ENCODE assay signal across 8 mouse cellular contexts in genomic region chr8:105253766-105254151, GRCm38 (mm10). TPM values are rescaled to one million over a fixed set of nuclear protein-coding genes. Genes with fewer than 3 reads are reported as not detected.
DNase-seq lines count a peak whose midpoint lies in the region; ATAC-seq and TF ChIP-seq lines count a peak whose summit lies in the region.

No protein-coding gene starts in this region.

- 0 out of 2 replicates have a peak, but pooled peaks cover 8% of the 10 kb centered on the region for H3K4me1 ChIP-seq in kidney, postnatal 0 days (replicated peaks; ENCODE audit: insufficient read depth, low read length)
- H3K4me1 ChIP-seq in kidney, adult 2 months (ENCODE audit: control insufficient read depth, insufficient read depth, low read length): no peaks in the 10 kb centered on the region
- H3K4me1 ChIP-seq in embryonic facial prominence, embryonic 10.5 days: peaks cover 24% of the 10 kb centered on the region
- peaks cover 8% of the 10 kb centered on the region; the same call in 1 of the 2 replicates for H3K4me1 ChIP-seq in hindbrain, embryonic 14.5 days (replicated peaks; ENCODE audit: control insufficient read depth, insufficient read depth, low read length)
- H3K4me1 ChIP-seq in midbrain, embryonic 15.5 days: peaks cover 18% of the 10 kb centered on the region

- 32% methylated on average over 20 of the region's 20 CpGs for WGBS in kidney, postnatal 0 days
- WGBS in kidney, adult 2 months: 46% methylated on average over 20 of the region's 20 CpGs
- 37% methylated on average over 20 of the region's 20 CpGs for WGBS in embryonic facial prominence, embryonic 10.5 days
- WGBS in hindbrain, embryonic 14.5 days: 32% methylated on average over 20 of the region's 20 CpGs
- whole genome bisulfite sequencing in midbrain, embryonic 15.5 days: 30% methylated on average over 20 of the region's 20 CpGs

- ATAC-seq in kidney, postnatal 0 days (replicated peaks; ENCODE audit: low FRiP score, low read depth): 0 out of 2 replicates have a peak, but pooled peaks have one; percentile 15
- ATAC-seq in hindbrain, embryonic 14.5 days (ENCODE audit: low FRiP score): peak; percentile 26; the same call in 1 of the 2 replicates
- ATAC-seq in midbrain, embryonic 15.5 days (replicated peaks): peak; percentile 41
- no peak for ATAC-seq in megakaryocyte progenitor cell, adult 5-6 weeks (replicated peaks; ENCODE audit: poor library complexity)

- no peak for TF ChIP-seq CTCF in kidney, postnatal 0 days (IDR thresholded peaks at IDR 0.05; ENCODE audit: low read depth)
- no peak for TF ChIP-seq CTCF in kidney, adult 2 months (conservative IDR thresholded peaks at IDR 0.05; ENCODE audit: insufficient read depth, insufficient read length, low read depth, low read length)

- peak overlapping the region; percentile 98 for H3K4me2 ChIP-seq in kidney, postnatal 0 days (ENCODE audit: low read length)
- H3K4me2 ChIP-seq in hindbrain, embryonic 14.5 days (replicated peaks): peak overlapping the region; percentile 98
- peak overlapping the region; percentile 90 for H3K4me2 ChIP-seq in midbrain, embryonic 15.5 days

- H3K36me3 ChIP-seq in kidney, postnatal 0 days (ENCODE audit: insufficient read depth, low read length): peaks cover 32% of the 10 kb centered on the region
- H3K36me3 ChIP-seq in kidney, adult 2 months (ENCODE audit: control insufficient read depth, insufficient read depth, low read length): no peaks in the 10 kb centered on the region
- H3K36me3 ChIP-seq in embryonic facial prominence, embryonic 10.5 days (replicated peaks): peaks cover 44% of the 10 kb centered on the region
- peaks cover 46% of the 10 kb centered on the region for H3K36me3 ChIP-seq in hindbrain, embryonic 14.5 days (replicated peaks; ENCODE audit: control insufficient read depth, insufficient read depth)
- H3K36me3 ChIP-seq in midbrain, embryonic 15.5 days (replicated peaks): peaks cover 24% of the 10 kb centered on the region

- TF ChIP-seq POLR2A in kidney, adult 2 months (IDR thresholded peaks at IDR 0.05; ENCODE audit: low read depth, low read length): no peak

- peak overlapping the region; percentile 62 for H3K4me3 ChIP-seq in kidney, postnatal 0 days (replicated peaks; ENCODE audit: low read depth, low read length)
- no peak overlapping the region for H3K4me3 ChIP-seq in kidney, adult 2 months (ENCODE audit: insufficient read depth, low read depth, low read length)
- H3K4me3 ChIP-seq in embryonic facial prominence, embryonic 10.5 days: peak overlapping the region; percentile 72
- peak overlapping the region; percentile 56 for H3K4me3 ChIP-seq in hindbrain, embryonic 14.5 days (replicated peaks; ENCODE audit: low read length)
- peak overlapping the region; percentile 53 for H3K4me3 ChIP-seq in midbrain, embryonic 15.5 days

- H3K9ac ChIP-seq in kidney, postnatal 0 days (ENCODE audit: low read depth, low read length): no peak overlapping the region
- H3K9ac ChIP-seq in hindbrain, embryonic 14.5 days: peak overlapping the region; percentile 72
- peak overlapping the region; percentile 53; the same call in 1 of the 2 replicates for H3K9ac ChIP-seq in midbrain, embryonic 15.5 days

- DNase-seq in kidney, postnatal 0 days (ENCODE audit: low spot score): no peak
- DNase-seq in kidney, adult 2 months: no peak
- no peak for DNase-seq in embryonic facial prominence, embryonic 10.5 days (ENCODE audit: low spot score)
- no peak for DNase-seq in hindbrain, embryonic 14.5 days (ENCODE audit: low spot score)
- DNase-seq in natural killer cell, adult 2 months (ENCODE audit: low spot score in 2 of 2): no peak
- no peak for DNase-seq in kidney, adult 18-20 months

- no peak overlapping the region for H3K27ac ChIP-seq in kidney, postnatal 0 days
- no peak overlapping the region for H3K27ac ChIP-seq in kidney, adult 2 months (ENCODE audit: insufficient read depth, low read depth, low read length)
- H3K27ac ChIP-seq in embryonic facial prominence, embryonic 10.5 days (replicated peaks): no peak overlapping the region; the same call in 1 of the 2 replicates
- H3K27ac ChIP-seq in hindbrain, embryonic 14.5 days: no peak overlapping the region; the same call in 1 of the 2 replicates
- H3K27ac ChIP-seq in midbrain, embryonic 15.5 days: no peak overlapping the region

- H3K27me3 ChIP-seq in kidney, postnatal 0 days (ENCODE audit: insufficient read depth, low read length): 0 out of 2 replicates have a peak, but pooled peaks cover under 1% of the 10 kb centered on the region
- H3K27me3 ChIP-seq in kidney, adult 2 months (replicated peaks; ENCODE audit: control insufficient read depth, insufficient read depth, low read length): no peaks in the 10 kb centered on the region
- H3K27me3 ChIP-seq in embryonic facial prominence, embryonic 10.5 days (replicated peaks; ENCODE audit: low read depth, poor library complexity, severe bottlenecking): peaks cover 46% of the 10 kb centered on the region
- H3K27me3 ChIP-seq in hindbrain, embryonic 14.5 days (ENCODE audit: control insufficient read depth, insufficient read depth, low read length): peaks cover 38% of the 10 kb centered on the region
- H3K27me3 ChIP-seq in midbrain, embryonic 15.5 days (replicated peaks): peaks cover 28% of the 10 kb centered on the region

- H3K9me3 ChIP-seq in kidney, postnatal 0 days (replicated peaks; ENCODE audit: low read length): no peaks in the 10 kb centered on the region
- H3K9me3 ChIP-seq in embryonic facial prominence, embryonic 10.5 days: no peaks in the 10 kb centered on the region
- H3K9me3 ChIP-seq in hindbrain, embryonic 14.5 days (ENCODE audit: control insufficient read depth, low read length): no peaks in the 10 kb centered on the region
- no peaks in the 10 kb centered on the region for H3K9me3 ChIP-seq in midbrain, embryonic 15.5 days

RNA-seq across cellular contexts. Expression of gene B3gnt9, which starts 1.2 kb away (rescaled TPM):
- 7.5 and 7.7 TPM in 2 replicates for polyA plus RNA-seq in kidney, postnatal 0 days (2015; fragmentation: Nextera tagmentation; extraction: Ambion mirVana)
- 4.8 and 5.3 TPM in 2 replicates for polyA plus RNA-seq in kidney, adult 2 months (2012; rRNA removed)
- 1.6 and 1.7 TPM in 2 replicates for polyA plus RNA-seq in embryonic facial prominence, embryonic 10.5 days (2016; fragmentation: Nextera tagmentation; extraction: Ambion mirVana)
- polyA plus RNA-seq in hindbrain, embryonic 14.5 days (2014; fragmentation: Nextera tagmentation; extraction: Ambion mirVana): 8.7 and 11.5 TPM in 2 replicates
- 8.1 TPM in 2 replicates for polyA plus RNA-seq in midbrain, embryonic 15.5 days (2015; fragmentation: Nextera tagmentation; extraction: Ambion mirVana)
- total RNA-seq in megakaryocyte progenitor cell, adult 5-6 weeks (2015): 0.22 and 0.27 TPM in 2 replicates
- 0.17 and 0.37 TPM in 2 replicates for total RNA-seq in megakaryocyte progenitor cell, adult 5-6 weeks (2017)

RNA-seq across cellular contexts. Expression of gene Tradd, which starts 10.7 kb away (rescaled TPM):
- 21.8 and 24.2 TPM in 2 replicates for polyA plus RNA-seq in kidney, postnatal 0 days (2015; fragmentation: Nextera tagmentation; extraction: Ambion mirVana)
- polyA plus RNA-seq in kidney, adult 2 months (2012; rRNA removed): 13.1 and 13.5 TPM in 2 replicates
- 14.6 and 16.7 TPM in 2 replicates for polyA plus RNA-seq in embryonic facial prominence, embryonic 10.5 days (2016; fragmentation: Nextera tagmentation; extraction: Ambion mirVana)
- 15.2 and 17.4 TPM in 2 replicates for polyA plus RNA-seq in hindbrain, embryonic 14.5 days (2014; fragmentation: Nextera tagmentation; extraction: Ambion mirVana)
- polyA plus RNA-seq in midbrain, embryonic 15.5 days (2015; fragmentation: Nextera tagmentation; extraction: Ambion mirVana): 13.5 and 13.6 TPM in 2 replicates
- 7.0 and 8.7 TPM in 2 replicates for total RNA-seq in megakaryocyte progenitor cell, adult 5-6 weeks (2015)
- 14.2 and 15.4 TPM in 2 replicates for total RNA-seq in megakaryocyte progenitor cell, adult 5-6 weeks (2017)

RNA-seq across cellular contexts. Expression of gene Fbxl8, which starts 10.7 kb away (rescaled TPM):
- 1.8 and 2.4 TPM in 2 replicates for polyA plus RNA-seq in kidney, postnatal 0 days (2015; fragmentation: Nextera tagmentation; extraction: Ambion mirVana)
- polyA plus RNA-seq in kidney, adult 2 months (2012; rRNA removed): 6.9 and 8.3 TPM in 2 replicates
- 0.63 and 0.92 TPM in 2 replicates for polyA plus RNA-seq in embryonic facial prominence, embryonic 10.5 days (2016; fragmentation: Nextera tagmentation; extraction: Ambion mirVana)
- 1.2 and 2.0 TPM in 2 replicates for polyA plus RNA-seq in hindbrain, embryonic 14.5 days (2014; fragmentation: Nextera tagmentation; extraction: Ambion mirVana)
- polyA plus RNA-seq in midbrain, embryonic 15.5 days (2015; fragmentation: Nextera tagmentation; extraction: Ambion mirVana): 0.99 and 1.3 TPM in 2 replicates
- 2.3 and 3.2 TPM in 2 replicates for total RNA-seq in megakaryocyte progenitor cell, adult 5-6 weeks (2015)
- 1.2 and 2.3 TPM in 2 replicates for total RNA-seq in megakaryocyte progenitor cell, adult 5-6 weeks (2017)

RNA-seq across cellular contexts. Expression of gene Hsf4, which starts 15.8 kb away (rescaled TPM):
- 0.12 TPM in 1 of 2 replicates, not detected in the other for polyA plus RNA-seq in kidney, postnatal 0 days (2015; fragmentation: Nextera tagmentation; extraction: Ambion mirVana)
- 2.1 and 2.7 TPM in 2 replicates for polyA plus RNA-seq in kidney, adult 2 months (2012; rRNA removed)
- 0.21 TPM in 1 of 2 replicates, not detected in the other for polyA plus RNA-seq in embryonic facial prominence, embryonic 10.5 days (2016; fragmentation: Nextera tagmentation; extraction: Ambion mirVana)
- 0.63 and 0.79 TPM in 2 replicates for polyA plus RNA-seq in hindbrain, embryonic 14.5 days (2014; fragmentation: Nextera tagmentation; extraction: Ambion mirVana)
- 0.25 and 0.42 TPM in 2 replicates for polyA plus RNA-seq in midbrain, embryonic 15.5 days (2015; fragmentation: Nextera tagmentation; extraction: Ambion mirVana)
- total RNA-seq in megakaryocyte progenitor cell, adult 5-6 weeks (2015): not detected in 2 replicates
- total RNA-seq in megakaryocyte progenitor cell, adult 5-6 weeks (2017): not detected in 2 replicates

RNA-seq across cellular contexts. Expression of gene Nol3, which starts 22.2 kb away (rescaled TPM):
- 0.29 and 0.68 TPM in 2 replicates for polyA plus RNA-seq in kidney, postnatal 0 days (2015; fragmentation: Nextera tagmentation; extraction: Ambion mirVana)
- polyA plus RNA-seq in kidney, adult 2 months (2012; rRNA removed): 4.8 and 5.6 TPM in 2 replicates
- 0.62 and 0.69 TPM in 2 replicates for polyA plus RNA-seq in embryonic facial prominence, embryonic 10.5 days (2016; fragmentation: Nextera tagmentation; extraction: Ambion mirVana)
- 4.0 and 4.3 TPM in 2 replicates for polyA plus RNA-seq in hindbrain, embryonic 14.5 days (2014; fragmentation: Nextera tagmentation; extraction: Ambion mirVana)
- polyA plus RNA-seq in midbrain, embryonic 15.5 days (2015; fragmentation: Nextera tagmentation; extraction: Ambion mirVana): 4.0 and 4.5 TPM in 2 replicates
- not detected in 2 replicates for total RNA-seq in megakaryocyte progenitor cell, adult 5-6 weeks (2015)
- total RNA-seq in megakaryocyte progenitor cell, adult 5-6 weeks (2017): 0.04 TPM in 1 of 2 replicates, not detected in the other
